Mouse (Mus musculus) myocyte (in vitro differentiated cells): ENCODE results near the gene Cog2.

Experiments used
- MYOD1 ChIP-seq, 3 experiments: IDR thresholded peaks; one replicate each; pipeline ENCODE4 v1.6.1; 2011; ENCODE audit warnings: control low read depth in 2 of 3, low read depth in 2 of 3, mild to moderate bottlenecking in 2 of 3, moderate library complexity in 1 of 3; ENCODE audit not compliant: insufficient read length in 2 of 3, control insufficient read depth in 1 of 3
- POLR2A ChIP-seq: IDR thresholded peaks from one replicate; pipeline ENCODE4 v1.6.1; 2011; ENCODE audit warnings: low read depth, mild to moderate bottlenecking, control low read depth, moderate library complexity; ENCODE audit not compliant: insufficient read length
- SRF ChIP-seq: IDR thresholded peaks from one replicate; pipeline ENCODE4 v1.6.1; 2011; ENCODE audit warnings: low read depth; ENCODE audit not compliant: control insufficient read depth, insufficient read length
- USF1 ChIP-seq: IDR thresholded peaks from one replicate; pipeline ENCODE4 v1.6.1; 2011; ENCODE audit warnings: low read depth, mild to moderate bottlenecking, control low read depth, moderate library complexity

DNA sequence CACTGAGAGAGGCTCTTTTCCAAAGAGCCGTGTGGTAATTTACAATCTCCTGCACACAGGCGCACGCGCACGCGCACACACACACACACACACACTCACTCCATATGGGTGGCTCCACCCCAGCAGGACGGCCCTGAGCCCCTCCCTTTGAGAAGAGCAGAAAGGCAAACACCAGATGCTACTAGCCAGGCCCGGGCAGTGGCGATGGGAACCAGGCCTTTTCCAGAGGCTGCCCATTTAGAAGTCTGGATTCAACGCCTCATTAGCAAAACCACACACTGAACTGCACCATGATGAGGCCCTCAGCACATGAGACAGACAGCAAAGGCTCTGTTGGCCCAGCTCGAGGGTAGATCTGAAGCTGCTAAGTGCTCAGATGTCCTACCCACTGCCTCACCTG lies 24.9 kb upstream of the Cog2 start:
- TF ChIP-seq MYOD1 (IDR thresholded peaks at IDR 0.05; ENCODE audit: control insufficient read depth in 1 of 3, insufficient read length in 2 of 3, low read depth in 2 of 3): no peak
- no peak for TF ChIP-seq POLR2A
- no peak for TF ChIP-seq USF1
- TF ChIP-seq SRF: no peak
